Mouse (Mus musculus): ENCODE results near the gene Ddost. TPM values are rescaled to one million over a fixed set of nuclear protein-coding genes. Genes with fewer than 3 reads are reported as not detected.

The Ddost gene
- polyA plus RNA-seq, 1 experiment = 204 TPM

GRCm38 (mm10) chr4:138313021-138313420 is 8.5 kb downstream of the Ddost start:
- Histone ChIP-seq H3ac (ENCODE audit: control insufficient read depth, insufficient read length, low read depth) (no peak overlapping the region), H3K36me3 (ENCODE audit: control insufficient read depth, insufficient read depth) (peaks cover 27% of the 10 kb centered on the region), H3K27me3 (ENCODE audit: control insufficient read depth, insufficient read depth, insufficient read length) (no peaks in the 10 kb centered on the region), H3K79me2 (ENCODE audit: control insufficient read depth, insufficient read depth) (peaks cover 4% of the 10 kb centered on the region), H3K4me3 (ENCODE audit: insufficient read depth, poor library complexity, severe bottlenecking) (no peak overlapping the region), H3K79me3 (ENCODE audit: low read depth) (no peaks in the 10 kb centered on the region)
- TF ChIP-seq USF1 (IDR thresholded peaks at IDR 0.05; ENCODE audit: low read depth) (no peak), MAX (IDR thresholded peaks at IDR 0.05) (no peak), MYOD1 (IDR thresholded peaks at IDR 0.05; ENCODE audit: control insufficient read depth, insufficient read length, low read depth) (no peak), FOSL1 (IDR thresholded peaks at IDR 0.05; ENCODE audit: insufficient read depth, low read length, poor library complexity, severe bottlenecking) (no peak), CTCF (IDR thresholded peaks at IDR 0.05; ENCODE audit: control insufficient read depth, insufficient read depth, insufficient read length) (no peak), CEBPB (IDR thresholded peaks at IDR 0.05; ENCODE audit: low read depth) (no peak), MYOG (IDR thresholded peaks at IDR 0.05; ENCODE audit: control insufficient read depth, extremely low read depth, insufficient read length) (no peak)

- no peak overlapping the region for H3K4me3 ChIP-seq (ENCODE audit: insufficient read depth, poor library complexity, severe bottlenecking)
- H3K36me3 ChIP-seq (ENCODE audit: control insufficient read depth, insufficient read depth) = peaks cover 27% of the 10 kb centered on the region
- TF ChIP-seq USF1 (IDR thresholded peaks at IDR 0.05; ENCODE audit: low read depth) = no peak
- TF ChIP-seq MYOD1 (IDR thresholded peaks at IDR 0.05; ENCODE audit: control insufficient read depth, insufficient read length, low read depth) = no peak
- TF ChIP-seq MAX (IDR thresholded peaks at IDR 0.05) = no peak
- no peak for TF ChIP-seq CEBPB (IDR thresholded peaks at IDR 0.05; ENCODE audit: low read depth)
- TF ChIP-seq FOSL1 (IDR thresholded peaks at IDR 0.05; ENCODE audit: insufficient read depth, low read length, poor library complexity, severe bottlenecking) = no peak
- TF ChIP-seq MYOG (IDR thresholded peaks at IDR 0.05; ENCODE audit: control insufficient read depth, extremely low read depth, insufficient read length) = no peak
- no peak for TF ChIP-seq CTCF (IDR thresholded peaks at IDR 0.05; ENCODE audit: control insufficient read depth, insufficient read depth, insufficient read length)
- no peaks in the 10 kb centered on the region for H3K79me3 ChIP-seq (ENCODE audit: low read depth)
- H3ac ChIP-seq (ENCODE audit: control insufficient read depth, insufficient read length, low read depth) = no peak overlapping the region
- H3K27me3 ChIP-seq (ENCODE audit: control insufficient read depth, insufficient read depth, insufficient read length) = no peaks in the 10 kb centered on the region
- no peaks in the 10 kb centered on the region for H3K79me2 ChIP-seq (ENCODE audit: control insufficient read depth, insufficient read depth)
Observed at GRCm38 (mm10) chr4:138313795-138314194, 9.3 kb downstream of the Ddost start.

- H3K4me3 ChIP-seq (ENCODE audit: insufficient read depth, poor library complexity, severe bottlenecking) = no peak overlapping the region
- no peaks in the 10 kb centered on the region for H3K79me3 ChIP-seq (ENCODE audit: low read depth)
- no peaks in the 10 kb centered on the region for H3K79me2 ChIP-seq (ENCODE audit: control insufficient read depth, insufficient read depth)
- H3ac ChIP-seq (ENCODE audit: control insufficient read depth, insufficient read length, low read depth) = no peak overlapping the region
- no peaks in the 10 kb centered on the region for H3K27me3 ChIP-seq (ENCODE audit: control insufficient read depth, insufficient read depth, insufficient read length)
- TF ChIP-seq USF1 (IDR thresholded peaks at IDR 0.05; ENCODE audit: low read depth) (no peak), MYOG (IDR thresholded peaks at IDR 0.05; ENCODE audit: control insufficient read depth, extremely low read depth, insufficient read length) (no peak), CEBPB (IDR thresholded peaks at IDR 0.05; ENCODE audit: low read depth) (no peak), CTCF (IDR thresholded peaks at IDR 0.05; ENCODE audit: control insufficient read depth, insufficient read depth, insufficient read length) (no peak), MAX (IDR thresholded peaks at IDR 0.05) (no peak), FOSL1 (IDR thresholded peaks at IDR 0.05; ENCODE audit: insufficient read depth, low read length, poor library complexity, severe bottlenecking) (no peak), MYOD1 (IDR thresholded peaks at IDR 0.05; ENCODE audit: control insufficient read depth, insufficient read length, low read depth) (no peak)
- H3K36me3 ChIP-seq (ENCODE audit: control insufficient read depth, insufficient read depth) = peaks cover 16% of the 10 kb centered on the region
Observed at GRCm38 (mm10) chr4:138315781-138316180, 11.3 kb downstream of the Ddost start.

GRCm38 (mm10) chr4:138316369-138316768 is 11.8 kb downstream of the Ddost start:
- Histone ChIP-seq H3K36me3 (ENCODE audit: control insufficient read depth, insufficient read depth) (peaks cover 12% of the 10 kb centered on the region), H3K27me3 (ENCODE audit: control insufficient read depth, insufficient read depth, insufficient read length) (no peaks in the 10 kb centered on the region), H3K4me3 (ENCODE audit: insufficient read depth, poor library complexity, severe bottlenecking) (no peak overlapping the region), H3K79me3 (ENCODE audit: low read depth) (no peaks in the 10 kb centered on the region), H3ac (ENCODE audit: control insufficient read depth, insufficient read length, low read depth) (no peak overlapping the region), H3K79me2 (ENCODE audit: control insufficient read depth, insufficient read depth) (no peaks in the 10 kb centered on the region)
- TF ChIP-seq USF1 (IDR thresholded peaks at IDR 0.05; ENCODE audit: low read depth) (no peak), MYOG (IDR thresholded peaks at IDR 0.05; ENCODE audit: control insufficient read depth, extremely low read depth, insufficient read length) (no peak), MAX (IDR thresholded peaks at IDR 0.05) (no peak), CTCF (IDR thresholded peaks at IDR 0.05; ENCODE audit: control insufficient read depth, insufficient read depth, insufficient read length) (no peak), CEBPB (IDR thresholded peaks at IDR 0.05; ENCODE audit: low read depth) (no peak), MYOD1 (IDR thresholded peaks at IDR 0.05; ENCODE audit: control insufficient read depth, insufficient read length, low read depth) (no peak), FOSL1 (IDR thresholded peaks at IDR 0.05; ENCODE audit: insufficient read depth, low read length, poor library complexity, severe bottlenecking) (no peak)

- Histone ChIP-seq H3ac (ENCODE audit: control insufficient read depth, insufficient read length, low read depth) (no peak overlapping the region), H3K4me3 (ENCODE audit: insufficient read depth, poor library complexity, severe bottlenecking) (no peak overlapping the region), H3K27me3 (ENCODE audit: control insufficient read depth, insufficient read depth, insufficient read length) (no peaks in the 10 kb centered on the region), H3K79me2 (ENCODE audit: control insufficient read depth, insufficient read depth) (no peaks in the 10 kb centered on the region), H3K36me3 (ENCODE audit: control insufficient read depth, insufficient read depth) (no peaks in the 10 kb centered on the region), H3K79me3 (ENCODE audit: low read depth) (no peaks in the 10 kb centered on the region)
- TF ChIP-seq CTCF (IDR thresholded peaks at IDR 0.05; ENCODE audit: control insufficient read depth, insufficient read depth, insufficient read length) (peak; percentile 86), USF1 (IDR thresholded peaks at IDR 0.05; ENCODE audit: low read depth) (no peak), MAX (IDR thresholded peaks at IDR 0.05) (no peak)
Observed at GRCm38 (mm10) chr4:138318509-138319266, 14.2 kb downstream of the Ddost start.

Measured in C2C12 (cell line).